Mouse (Mus musculus): ENCODE results near the gene Dennd2d.

Gene Dennd2d

GRCm38 (mm10) chr3:106482281-106483081 lies at the start of gene Dennd2d:
Dennd2d (plus strand) TSS chr3:106482405.
- ChIA-PET POLR2A (interaction anchor here in 1 of 4 experiments (0.7 to 1.2 kb wide), 4 partner anchors 12 to 505 kb away, joined by 3 to 5 read pairs (median 4); no protein-coding TSS in a partner anchor), CTCF (interaction anchor here in 1 of 4 experiments (0.6 kb wide), 1 partner anchor 113 kb away, joined by 6 read pairs; no protein-coding TSS in a partner anchor)

DNA sequence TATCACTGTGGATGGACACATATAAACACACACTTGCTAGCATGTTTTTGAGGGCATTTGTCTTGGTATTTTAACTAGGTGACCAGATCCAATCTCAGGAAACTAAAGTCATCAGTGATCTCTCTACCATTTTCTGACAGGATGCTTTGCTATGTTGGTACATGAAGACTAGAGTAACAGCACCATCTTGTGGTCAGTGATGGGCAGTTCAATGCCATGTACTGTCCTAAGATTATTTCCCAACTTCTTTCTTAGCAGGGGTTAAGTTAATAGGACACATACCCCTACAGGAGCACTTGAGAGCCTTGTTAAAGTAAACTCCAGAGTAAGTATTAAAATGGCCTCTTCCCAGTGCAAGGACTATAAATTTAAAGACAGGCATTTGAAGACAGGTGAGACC lies 33.6 kb upstream of the Dennd2d start:
- POLR2A ChIA-PET: no interaction called here
- CTCF ChIA-PET: interaction anchor here in 1 of 4 experiments (0.5 kb wide), 1 partner anchor 41 kb away, joined by 3 read pairs; no protein-coding TSS in a partner anchor

GRCm38 (mm10) chr3:106448995-106449394 lies 33.2 kb upstream of the Dennd2d start:
- POLR2A ChIA-PET: no interaction called here
- CTCF ChIA-PET: interaction anchor here in 1 of 4 experiments (0.5 kb wide), 1 partner anchor 41 kb away, joined by 3 read pairs; no protein-coding TSS in a partner anchor

- POLR2A ChIA-PET: no interaction called here
Observed at GRCm38 (mm10) chr3:106449567-106449966, 32.6 kb upstream of the Dennd2d start.

GRCm38 (mm10) chr3:106452616-106453015 lies 29.6 kb upstream of the Dennd2d start:
- CTCF ChIA-PET: no interaction called here
- POLR2A ChIA-PET: no interaction called here

More at GRCm38 (mm10) chr3:106449567-106449966, 32.6 kb upstream of the Dennd2d start:
- CTCF ChIA-PET: no interaction called here

DNA sequence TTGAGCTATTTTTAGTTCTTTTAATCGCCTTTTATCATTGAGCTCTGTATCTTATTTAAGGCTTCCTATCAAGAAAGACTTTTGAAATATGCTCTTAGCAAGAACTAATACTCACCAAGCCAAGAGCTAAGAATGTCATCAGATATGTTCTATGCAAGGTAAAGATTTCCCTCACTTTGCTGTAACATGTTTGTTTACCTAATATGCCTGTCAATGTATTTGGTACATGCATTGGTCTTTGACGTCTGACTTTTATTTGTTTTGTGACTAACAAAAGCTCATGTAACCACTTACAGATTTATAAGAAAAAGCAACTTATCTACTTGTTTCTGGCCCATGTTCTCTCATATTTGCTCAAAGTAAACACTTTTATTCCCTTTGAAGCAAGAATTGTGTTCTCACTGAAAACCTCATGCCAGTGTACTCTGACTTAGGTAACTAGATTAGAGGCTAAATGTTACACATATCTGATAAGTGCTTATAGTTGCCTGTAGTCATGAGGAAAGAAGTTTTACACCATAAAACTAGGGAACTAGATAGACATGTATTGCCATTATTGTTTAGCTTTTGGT lies 24.8 kb upstream of the Dennd2d start:
- POLR2A ChIA-PET: no interaction called here
- CTCF ChIA-PET: no interaction called here

DNA sequence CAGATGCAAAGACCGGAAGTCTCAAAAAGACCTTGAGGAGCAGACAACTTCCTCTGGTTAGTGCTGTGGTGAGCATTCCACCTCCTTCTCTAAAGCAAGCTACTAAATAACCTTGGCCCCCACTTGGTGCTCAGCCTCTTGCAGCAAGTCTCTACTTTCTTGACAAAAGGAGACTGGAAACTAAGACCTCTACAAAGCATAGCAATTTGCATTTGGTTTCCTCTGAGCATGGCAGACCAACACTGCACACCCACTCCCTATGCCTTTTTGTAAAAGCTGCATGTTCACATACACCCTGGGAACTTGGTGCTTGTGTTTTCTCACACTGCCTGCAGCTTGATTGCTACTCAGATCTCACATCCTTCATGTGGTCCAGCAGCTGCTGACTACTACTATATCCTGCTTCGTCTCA lies 20.1 kb upstream of the Dennd2d start:
- CTCF ChIA-PET: interaction anchor here in 1 of 4 experiments (0.6 kb wide), 1 partner anchor 1303 kb away, joined by 3 read pairs; no protein-coding TSS in a partner anchor

DNA sequence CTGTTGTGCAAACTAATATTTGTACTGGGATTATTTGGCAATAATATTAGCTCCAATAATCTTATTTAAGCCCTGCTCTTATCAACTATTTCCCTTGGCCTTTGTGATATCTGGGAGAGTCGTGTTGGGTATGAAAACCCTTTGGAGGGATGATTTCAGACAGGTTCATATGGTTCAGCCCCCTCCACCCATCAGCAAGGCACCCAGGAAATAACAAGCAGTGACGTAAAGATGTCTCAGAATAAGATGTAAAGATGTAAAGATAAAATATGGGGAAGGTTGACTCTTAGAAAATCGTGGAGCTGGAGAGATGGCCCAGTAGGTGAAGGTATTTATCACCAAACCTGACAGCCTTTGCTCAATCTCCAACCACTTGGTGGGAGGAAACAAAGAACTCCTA lies 19.7 kb upstream of the Dennd2d start:
- CTCF ChIA-PET: interaction anchor here in 1 of 4 experiments (0.6 kb wide), 1 partner anchor 1303 kb away, joined by 3 read pairs; no protein-coding TSS in a partner anchor
- POLR2A ChIA-PET: no interaction called here

More for the DNA sequence above, 20.1 kb upstream of the Dennd2d start:
- POLR2A ChIA-PET: no interaction called here

- ChIA-PET CTCF (interaction anchor here in 1 of 4 experiments (0.7 kb wide), 1 partner anchor 628 kb away, joined by 3 read pairs; no protein-coding TSS in a partner anchor), POLR2A (no interaction called here)
Observed at GRCm38 (mm10) chr3:106464750-106465149, 17.5 kb upstream of the Dennd2d start.

GRCm38 (mm10) chr3:106474210-106474609 lies 8.0 kb upstream of the Dennd2d start:
- ChIA-PET CTCF (no interaction called here), POLR2A (interaction anchor here in 2 of 4 experiments (0.6 to 1.8 kb wide), 2 partner anchors 75 to 1047 kb away, joined by 3 to 15 read pairs; no protein-coding TSS in a partner anchor)

DNA sequence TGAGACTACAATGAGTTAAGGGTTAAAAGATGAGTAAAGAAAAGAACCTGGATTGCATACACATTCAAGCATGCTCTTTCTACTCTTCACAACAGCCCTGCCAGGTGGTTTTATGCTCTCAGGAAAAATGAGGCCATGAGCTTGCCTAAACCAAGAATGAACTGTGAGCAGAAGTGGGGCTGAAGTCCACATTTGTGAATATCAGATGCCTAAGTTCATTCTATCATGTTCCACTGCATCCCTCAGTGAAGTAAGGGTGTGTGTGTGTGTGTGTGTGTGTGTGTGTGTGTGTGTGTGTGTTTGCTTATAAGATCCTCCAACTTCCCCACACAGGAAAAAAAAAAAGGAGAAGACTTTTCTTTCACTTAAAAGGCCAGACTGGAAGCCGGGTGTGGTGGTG lies 5.3 kb upstream of the Dennd2d start:
- CTCF ChIA-PET: no interaction called here
- POLR2A ChIA-PET: no interaction called here

GRCm38 (mm10) chr3:106483297-106483696 lies 1.1 kb downstream of the Dennd2d start:
- CTCF ChIA-PET: interaction anchor here in 1 of 4 experiments (0.6 kb wide), 1 partner anchor 1462 kb away, joined by 3 read pairs; no protein-coding TSS in a partner anchor

GRCm38 (mm10) chr3:106483796-106484405 lies 1.7 kb downstream of the Dennd2d start:
- ChIA-PET POLR2A (interaction anchor here in 2 of 4 experiments (0.6 to 1.2 kb wide), 2 partner anchors 27 to 28 kb away, joined by 3 to 5 read pairs; no protein-coding TSS in a partner anchor), CTCF (interaction anchor here in 1 of 4 experiments (0.6 kb wide), 1 partner anchor 1461 kb away, joined by 3 read pairs; no protein-coding TSS in a partner anchor)

More at GRCm38 (mm10) chr3:106483297-106483696, 1.1 kb downstream of the Dennd2d start:
- POLR2A ChIA-PET: interaction anchor here in 2 of 4 experiments (0.6 to 1.2 kb wide), 5 partner anchors 11 to 505 kb away, joined by 3 to 5 read pairs (median 3); no protein-coding TSS in a partner anchor

- CTCF ChIA-PET: no interaction called here
- POLR2A ChIA-PET: no interaction called here
Observed at GRCm38 (mm10) chr3:106484861-106485260, 2.7 kb downstream of the Dennd2d start.

GRCm38 (mm10) chr3:106485810-106486209 lies 3.6 kb downstream of the Dennd2d start:
- ChIA-PET CTCF (no interaction called here), POLR2A (no interaction called here)

- POLR2A ChIA-PET: no interaction called here
Observed at GRCm38 (mm10) chr3:106487551-106487950, 5.3 kb downstream of the Dennd2d start.

GRCm38 (mm10) chr3:106490239-106490638 lies 8.0 kb downstream of the Dennd2d start:
- POLR2A ChIA-PET: no interaction called here

More at GRCm38 (mm10) chr3:106487551-106487950, 5.3 kb downstream of the Dennd2d start:
- CTCF ChIA-PET: no interaction called here

DNA sequence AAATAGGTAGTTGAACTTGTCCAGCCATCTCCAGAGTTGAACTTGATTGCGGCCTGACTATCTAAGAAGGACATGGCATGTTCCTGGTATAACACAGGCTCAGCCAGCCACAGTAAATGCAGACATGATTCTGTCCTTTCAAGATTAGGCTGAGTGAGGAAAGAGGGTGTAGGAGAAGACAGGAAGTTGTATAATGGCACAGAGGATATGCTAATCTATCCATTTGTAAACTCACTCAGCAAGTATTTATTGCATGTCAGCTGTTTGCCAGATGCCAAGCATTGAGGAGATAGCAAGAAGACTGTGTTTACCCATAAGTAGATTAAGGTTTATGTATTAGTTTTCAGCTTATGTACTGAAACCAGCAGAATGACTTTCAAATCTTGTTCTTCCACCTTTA lies 10.5 kb downstream of the Dennd2d start:
- ChIA-PET CTCF (no interaction called here), POLR2A (no interaction called here)

More at GRCm38 (mm10) chr3:106490239-106490638, 8.0 kb downstream of the Dennd2d start:
- CTCF ChIA-PET: interaction anchor here in 1 of 4 experiments (0.7 kb wide), 1 partner anchor 41 kb away, joined by 3 read pairs; no protein-coding TSS in a partner anchor

DNA sequence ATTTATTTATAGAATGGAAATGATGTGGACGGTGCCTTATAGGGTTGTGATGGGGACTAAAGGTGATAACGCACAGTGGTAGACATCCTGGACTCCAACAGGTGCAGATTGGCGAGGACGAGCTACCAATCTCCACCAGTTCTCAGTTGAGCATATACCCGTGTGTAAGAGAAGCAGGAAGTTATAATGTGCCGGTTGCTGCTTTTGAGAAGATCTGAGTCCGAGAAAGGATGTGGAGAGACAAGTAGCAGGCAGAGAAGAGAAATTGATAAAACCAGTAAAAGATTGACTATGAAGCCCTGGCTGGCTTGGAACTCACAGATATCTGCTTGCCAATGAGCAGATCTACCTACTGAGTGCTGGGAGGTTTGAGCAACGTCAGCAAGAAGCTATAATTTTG lies 11.0 kb downstream of the Dennd2d start:
- ChIA-PET POLR2A (interaction anchor here in 2 of 4 experiments (0.8 kb wide), 2 partner anchors 39 to 54 kb away, joined by 3 read pairs; partner anchors contain the start of genes Cept1 (in 1 of the 2) and Dram2 (in 1 of the 2)), CTCF (no interaction called here)

Data from embryonic stem cell, embryonic (primary cell).